Mouse (Mus musculus) bone marrow macrophage, adult 2 months (primary cell): ENCODE results near the gene Cbx5. TPM values are rescaled to one million over a fixed set of nuclear protein-coding genes. Genes with fewer than 3 reads are reported as not detected.

Source experiments
- H3K27ac ChIP-seq: 2 replicates; pipeline ENCODE4 v1.5.1; 2012; ENCODE audit warnings: low read depth, low read length; ENCODE audit not compliant: insufficient read depth
- H3K4me1 ChIP-seq: 2 replicates; pipeline ENCODE4 v1.6.1; 2012; ENCODE audit warnings: low read length; ENCODE audit not compliant: control insufficient read depth, insufficient read depth
- H3K4me3 ChIP-seq: 2 replicates; pipeline ENCODE4 v1.5.1; 2012; ENCODE audit warnings: mild to moderate bottlenecking, low read length, moderate library complexity; ENCODE audit not compliant: insufficient read depth
- CTCF ChIP-seq: IDR thresholded peaks from 2 replicates; pipeline ENCODE4 v1.5.1; 2012; ENCODE audit warnings: low read depth, mild to moderate bottlenecking, low read length, moderate library complexity
- POLR2A ChIP-seq: IDR thresholded peaks from 2 replicates; pipeline ENCODE4 v1.6.1; 2012; ENCODE audit warnings: mild to moderate bottlenecking, low read depth, low read length, borderline replicate concordance
- polyA plus RNA-seq: library from polyadenylated mRNA; stranded (reverse); fragments of >200 nt; gene quantifications from 2 replicates; pipeline ENCODE4 v1.2.4, GENCODE M21; 2012; ENCODE audit not compliant: missing spikeins, insufficient read depth, insufficient read length

Gene Cbx5
- polyA plus RNA-seq, 1 experiment: 33.5 TPM

DNA sequence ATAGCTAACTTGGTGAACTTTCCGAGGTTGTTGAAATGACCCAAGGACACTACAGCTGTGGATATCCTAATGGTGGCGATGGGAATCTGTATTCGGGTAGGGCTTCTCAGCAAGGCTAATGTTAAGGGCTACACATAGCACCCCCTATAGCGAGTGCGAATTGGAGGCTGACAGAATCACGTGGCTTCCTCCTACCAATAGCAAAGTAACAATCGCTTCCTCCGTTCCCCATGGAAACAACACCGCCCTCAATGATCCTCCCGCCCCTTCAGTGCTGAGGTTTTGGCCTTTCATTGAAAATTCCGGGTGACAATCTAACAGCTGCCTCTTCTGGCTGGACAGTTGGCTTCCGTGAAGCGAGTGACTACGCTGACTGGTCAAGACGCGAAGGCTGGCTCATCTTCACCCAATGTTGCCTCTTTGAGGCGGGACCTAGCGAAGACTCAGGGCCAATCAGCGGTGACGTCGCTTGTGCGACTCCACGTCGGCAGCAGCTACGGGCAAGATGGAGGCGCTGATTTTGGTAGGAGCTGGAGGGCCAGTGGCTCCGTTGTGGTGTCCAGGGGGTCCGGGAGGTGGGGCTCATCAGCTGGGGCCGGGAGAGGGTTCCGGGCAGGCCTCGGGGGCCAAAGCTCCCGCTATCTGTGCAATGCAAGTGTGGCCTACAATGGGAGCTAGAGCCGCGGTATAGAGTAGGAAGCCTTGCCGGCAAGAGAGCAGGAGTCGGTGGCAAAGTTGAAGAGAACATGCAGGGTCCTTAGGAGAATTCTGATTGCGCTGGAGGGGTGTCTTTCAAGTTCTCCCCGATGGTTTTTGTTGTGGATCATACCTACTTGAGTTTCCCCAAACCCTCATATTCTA is 33.0 kb upstream of the Cbx5 start, which contains the start of gene Copz1:
TSS of gene Copz1 (plus strand) at position 296 of the 861 bp plus-strand sequence.
- H3K27ac ChIP-seq: no peak within 1 kb of the TSS
- H3K4me3 ChIP-seq: peak within 1 kb of the TSS; percentile 70
- peaks cover 17% of the 10 kb centered on the region for H3K4me1 ChIP-seq
- TF ChIP-seq CTCF (no peak), POLR2A (no peak)

DNA sequence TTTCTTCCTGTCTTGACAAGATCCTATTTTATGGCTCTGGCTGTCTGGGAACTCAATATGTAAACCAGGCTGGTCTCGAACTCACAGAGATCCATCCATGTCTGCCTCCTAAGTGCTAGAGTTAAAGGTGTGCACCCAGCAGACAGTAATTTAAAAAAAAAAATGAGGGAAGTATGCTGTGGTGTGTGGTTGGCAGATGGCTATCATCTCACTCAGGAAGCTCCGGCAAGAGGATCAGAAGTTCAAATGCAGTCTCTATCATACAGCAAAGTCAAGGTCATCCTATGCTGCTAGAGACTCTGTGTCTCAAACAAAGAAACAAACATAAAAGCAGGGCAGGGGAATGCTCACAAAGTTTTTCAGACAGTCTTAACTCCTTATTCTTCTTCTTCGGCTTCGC is 29.3 kb upstream of the Cbx5 start:
- Histone ChIP-seq H3K4me3 (no peak overlapping the region), H3K4me1 (peaks cover 7% of the 10 kb centered on the region), H3K27ac (no peak overlapping the region)
- TF ChIP-seq POLR2A (no peak), CTCF (no peak)

DNA sequence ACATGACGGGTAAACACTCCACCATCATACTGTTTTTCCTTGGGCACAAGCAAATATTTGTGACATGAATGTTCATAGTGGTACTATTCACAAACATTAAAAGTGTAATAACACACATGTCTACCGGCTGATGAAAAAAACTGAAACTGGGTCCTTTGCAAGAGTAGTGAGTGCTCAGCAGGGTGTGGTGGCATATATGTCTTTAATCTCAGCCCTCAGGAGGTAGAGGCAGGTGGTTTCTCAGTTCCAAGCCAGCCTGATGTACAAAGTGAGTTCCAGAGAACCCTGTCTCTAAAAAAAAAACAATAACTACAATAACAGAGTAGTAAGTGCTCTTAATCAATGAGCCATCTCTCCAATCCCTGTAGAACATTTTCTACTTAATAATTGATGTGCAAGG is 25.2 kb upstream of the Cbx5 start:
- no peak for TF ChIP-seq CTCF
- TF ChIP-seq POLR2A: no peak

DNA sequence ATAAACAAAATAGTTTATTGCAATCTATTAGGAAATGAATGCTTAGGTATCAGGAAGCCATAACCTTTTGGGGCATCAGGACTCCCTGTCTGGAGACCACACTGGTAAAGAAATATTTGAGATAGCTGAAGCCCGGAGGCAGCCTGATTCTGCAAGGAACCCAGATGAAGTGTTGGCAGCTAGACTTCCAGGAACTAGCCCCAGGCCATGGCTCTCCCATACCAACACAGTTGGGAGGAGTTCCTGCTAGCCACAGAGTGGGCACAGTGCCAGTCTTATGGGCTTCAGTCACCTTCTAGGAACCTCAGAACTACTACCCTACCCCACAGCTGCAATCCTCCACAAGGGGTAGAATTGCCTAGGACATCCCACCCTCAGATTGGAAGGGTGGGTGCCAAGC is 20.4 kb upstream of the Cbx5 start:
- Histone ChIP-seq H3K4me1 (peaks cover 17% of the 10 kb centered on the region), H3K4me3 (no peak overlapping the region), H3K27ac (no peak overlapping the region)
- TF ChIP-seq POLR2A (no peak), CTCF (no peak)

More for the DNA sequence above, 25.2 kb upstream of the Cbx5 start:
- Histone ChIP-seq H3K4me1 (peaks cover 9% of the 10 kb centered on the region), H3K4me3 (no peak overlapping the region), H3K27ac (no peak overlapping the region)

DNA sequence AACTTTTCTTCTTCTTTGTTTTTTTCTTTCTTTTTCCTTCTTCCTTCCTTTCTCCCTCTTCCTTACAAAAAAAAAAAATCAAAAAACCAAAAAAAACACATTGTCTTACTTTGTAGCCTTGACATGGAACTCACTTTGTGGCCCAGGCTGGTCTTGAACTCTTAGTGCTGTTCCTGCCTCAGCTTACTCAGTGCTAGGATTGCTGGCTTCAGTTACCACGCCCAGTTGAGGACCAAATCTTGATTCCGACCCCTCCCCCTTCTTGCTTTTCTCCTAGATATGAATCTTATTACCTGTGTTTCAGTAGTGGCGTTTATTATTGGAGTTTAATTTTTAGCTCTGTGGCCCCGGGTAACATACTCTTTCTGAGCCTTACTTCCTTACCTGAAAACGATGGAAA is 19.5 kb upstream of the Cbx5 start:
- Histone ChIP-seq H3K27ac (no peak overlapping the region), H3K4me1 (peaks cover 18% of the 10 kb centered on the region), H3K4me3 (no peak overlapping the region)
- TF ChIP-seq CTCF (no peak), POLR2A (no peak)

DNA sequence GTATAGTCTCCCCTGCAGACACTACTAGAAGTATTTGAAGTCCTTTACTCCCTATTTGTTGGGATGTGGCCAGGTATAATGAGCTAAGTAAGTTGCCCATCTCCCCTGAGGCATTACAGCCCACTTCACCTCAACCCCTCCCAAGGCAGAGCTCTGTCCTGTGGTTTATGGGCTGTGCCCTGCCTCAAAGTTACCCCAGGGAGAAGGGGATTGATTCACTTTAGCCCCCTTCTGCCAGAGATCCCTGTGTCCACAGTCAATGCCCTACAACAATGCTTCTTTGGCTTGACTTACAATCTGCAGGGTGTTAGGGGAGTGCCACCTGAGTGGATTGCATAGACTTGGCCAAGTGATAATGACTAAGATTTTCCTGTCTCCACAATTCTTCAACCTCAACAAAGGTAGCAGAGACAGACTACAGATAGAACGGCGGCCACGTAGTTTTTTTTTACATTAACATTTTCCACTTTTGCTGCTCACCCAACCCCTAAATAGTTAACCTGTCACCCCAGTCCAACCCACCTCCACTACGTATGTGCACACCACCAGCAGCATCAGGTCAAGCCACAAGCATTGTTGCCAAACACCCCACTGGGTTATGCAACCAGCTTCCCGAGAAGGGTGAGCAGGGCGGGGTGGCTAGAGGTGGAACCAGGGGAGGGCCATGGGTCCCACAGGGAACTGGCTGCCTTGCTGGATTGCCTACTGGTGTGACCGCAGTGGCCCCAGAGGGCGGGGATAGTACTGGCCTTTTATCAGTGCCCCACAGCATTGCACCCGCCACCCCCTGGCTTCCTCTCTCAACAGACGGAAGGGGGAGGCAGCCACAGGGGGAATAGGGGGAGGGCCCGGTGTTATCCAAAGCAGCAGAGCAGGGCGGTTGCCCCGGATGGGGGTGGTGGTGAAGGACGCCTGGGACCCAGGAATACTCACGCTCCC is 18.4 kb upstream of the Cbx5 start, which contains the start of gene Nfe2:
TSS of gene Nfe2 (minus strand) at position 614 of the 939 bp plus-strand sequence.
- TF ChIP-seq CTCF (no peak), POLR2A (no peak)
- Histone ChIP-seq H3K27ac (no peak within 1 kb of the TSS), H3K4me1 (peaks cover 18% of the 10 kb centered on the region), H3K4me3 (peak within 1 kb of the TSS; percentile 6)

GRCm38 (mm10) chr15:103256210-103256986 is 16.8 kb upstream of the Cbx5 start:
- no peak overlapping the region for H3K4me3 ChIP-seq
- no peak overlapping the region for H3K27ac ChIP-seq
- peaks cover 18% of the 10 kb centered on the region for H3K4me1 ChIP-seq
- TF ChIP-seq POLR2A (no peak), CTCF (no peak)

- Histone ChIP-seq H3K27ac (no peak overlapping the region), H3K4me1 (peaks cover 16% of the 10 kb centered on the region), H3K4me3 (peak overlapping the region; percentile 40)
- TF ChIP-seq POLR2A (no peak), CTCF (no peak)
These were observed 15.6 kb upstream of the Cbx5 start for GRCm38 (mm10) chr15:103255169-103255568.

DNA sequence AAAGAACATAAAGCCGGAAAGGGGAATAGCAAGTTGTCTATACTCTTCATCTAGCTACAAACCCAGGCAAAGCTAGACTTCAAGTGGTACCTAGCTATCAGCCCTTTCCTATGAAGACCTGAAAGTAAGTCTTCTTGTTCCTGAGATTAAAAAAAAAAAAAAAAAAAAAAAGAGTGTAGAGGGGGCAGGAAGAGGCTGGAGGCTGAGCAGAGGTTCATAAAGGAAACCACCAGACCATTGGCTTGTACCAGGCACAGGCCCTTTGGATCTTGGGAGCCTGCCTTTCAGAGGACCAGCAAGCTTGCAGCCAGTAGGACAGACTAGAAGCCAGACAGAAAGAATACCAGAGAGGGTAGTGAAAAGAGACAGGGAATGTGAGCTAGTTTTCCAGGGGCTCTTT is 13.7 kb upstream of the Cbx5 start:
- no peak overlapping the region for H3K27ac ChIP-seq
- no peak for TF ChIP-seq CTCF
- TF ChIP-seq POLR2A: no peak
- H3K4me1 ChIP-seq: peaks cover 10% of the 10 kb centered on the region
- H3K4me3 ChIP-seq: no peak overlapping the region
